19 mouse cellular contexts compared by ENCODE assay signal in the genomic region with DNA sequence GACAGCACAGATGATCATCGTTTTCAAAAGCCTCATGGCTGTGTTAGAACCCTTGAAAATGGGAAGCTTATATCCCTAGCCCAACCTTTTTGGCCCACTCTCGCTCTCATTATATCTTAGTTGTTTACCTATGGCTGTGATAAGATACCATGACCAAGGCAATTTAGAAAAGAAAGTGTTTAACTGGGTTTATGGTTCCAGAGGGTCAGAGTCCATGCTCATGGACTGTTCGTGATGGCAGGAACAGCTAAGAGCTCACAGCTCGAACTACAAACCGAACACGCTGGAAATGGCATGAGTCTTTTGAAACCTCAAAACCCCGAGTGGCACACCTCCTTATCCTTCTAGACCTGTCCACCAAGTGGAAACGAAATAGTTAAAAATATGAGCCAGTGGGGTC. TPM values are rescaled to one million over a fixed set of nuclear protein-coding genes. Genes with fewer than 3 reads are reported as not detected.
A peak's percentile ranks its signal among the peaks of the same experiment; 100 is the strongest.
DNase-seq lines count a peak whose midpoint lies in the region; ATAC-seq lines count a peak whose summit lies in the region.
"Had no signal": no experiment of that assay in that cellular context is flagged by ENCODE, and none has a peak within 500 bp of the region (broad histone marks: within the 10 kb centered on the region; RNA-seq: fewer than 3 reads in every experiment).

No protein-coding gene starts in this region.

- DNase-seq in heart, postnatal 4 days = no peak
- no peak for DNase-seq in heart, adult 8-10 months (ENCODE audit: low spot score)
- no peak for DNase-seq in gastrocnemius, postnatal 14 days
- DNase-seq: adrenal gland, adult 2 months; adrenal gland, postnatal 25 days; cerebellum, adult 18-20 months; cerebellum, adult 9-11 months; cerebellum, postnatal 36 days; gastrocnemius, postnatal 10 days; kidney, adult 2 months had no signal

- no peak for ATAC-seq in heart, embryonic 12.5 days (ENCODE audit: insufficient number of reproducible peaks, low FRiP score)
- no peak for ATAC-seq in heart, embryonic 16.5 days (replicated peaks; ENCODE audit: extremely low read depth, insufficient read depth, low FRiP score)
- ATAC-seq in intestine, embryonic 16.5 days = peak; percentile 68; the same call in 1 of the 2 replicates
- ATAC-seq: forebrain, embryonic 16.5 days; hindbrain, embryonic 16.5 days; inflammation-experienced regulatory T-cells, adult 6 months had no signal

- no peak overlapping the region for H3K9ac ChIP-seq in heart, embryonic 12.5 days
- no peak overlapping the region for H3K9ac ChIP-seq in heart, embryonic 16.5 days (ENCODE audit: low read length)
- no peak overlapping the region for H3K9ac ChIP-seq in intestine, embryonic 16.5 days (ENCODE audit: low read depth, low read length)
- H3K9ac ChIP-seq: embryonic facial prominence, embryonic 13.5 days; forebrain, embryonic 12.5 days; kidney, embryonic 15.5 days had no signal

- H3K4me1 ChIP-seq in heart, embryonic 12.5 days (replicated peaks) = peaks cover 50% of the 10 kb centered on the region
- peaks cover 33% of the 10 kb centered on the region for H3K4me1 ChIP-seq in heart, embryonic 16.5 days (ENCODE audit: control insufficient read depth, insufficient read depth, low read length)
- no peaks in the 10 kb centered on the region for H3K4me1 ChIP-seq in intestine, embryonic 16.5 days (ENCODE audit: control insufficient read depth, insufficient read depth, low read length)
- H3K4me1 ChIP-seq: forebrain, embryonic 12.5 days had no signal

- H3K4me2 ChIP-seq in heart, embryonic 12.5 days = no peak overlapping the region
- H3K4me2 ChIP-seq in heart, embryonic 16.5 days (ENCODE audit: low read depth, low read length) = no peak overlapping the region
- H3K4me2 ChIP-seq in intestine, embryonic 16.5 days (ENCODE audit: low read depth, low read length) = no peak overlapping the region
- H3K4me2 ChIP-seq: embryonic facial prominence, embryonic 13.5 days; forebrain, embryonic 12.5 days; kidney, embryonic 15.5 days had no signal

- 0 out of 2 replicates have a peak, but pooled peaks cover 3% of the 10 kb centered on the region for H3K9me3 ChIP-seq in heart, embryonic 12.5 days (replicated peaks)
- no peaks in the 10 kb centered on the region for H3K9me3 ChIP-seq in heart, embryonic 16.5 days (replicated peaks; ENCODE audit: control insufficient read depth, low read length)
- 0 out of 2 replicates have a peak, but pooled peaks cover 4% of the 10 kb centered on the region for H3K9me3 ChIP-seq in intestine, embryonic 16.5 days (ENCODE audit: control insufficient read depth, low read length)
- H3K9me3 ChIP-seq: forebrain, embryonic 12.5 days; kidney, embryonic 15.5 days had no signal

- 79% methylated on average over 8 of the region's 8 CpGs for WGBS in heart, embryonic 12.5 days
- 90% methylated on average over 8 of the region's 8 CpGs for WGBS in heart, embryonic 16.5 days
- 77% methylated on average over 8 of the region's 8 CpGs for WGBS in intestine, embryonic 16.5 days

- H3K27me3 ChIP-seq in heart, embryonic 12.5 days (replicated peaks) = no peaks in the 10 kb centered on the region
- no peaks in the 10 kb centered on the region for H3K27me3 ChIP-seq in heart, embryonic 16.5 days (ENCODE audit: control insufficient read depth, insufficient read depth, low read length)
- peaks cover 7% of the 10 kb centered on the region; the same call in 1 of the 2 replicates for H3K27me3 ChIP-seq in intestine, embryonic 16.5 days (replicated peaks; ENCODE audit: control insufficient read depth, insufficient read depth, low read length)
- H3K27me3 ChIP-seq: embryonic facial prominence, embryonic 13.5 days; forebrain, embryonic 12.5 days; kidney, embryonic 15.5 days had no signal

- H3K4me3 ChIP-seq in heart, embryonic 12.5 days = no peak overlapping the region
- no peak overlapping the region for H3K4me3 ChIP-seq in heart, embryonic 16.5 days (ENCODE audit: low read length)
- H3K4me3 ChIP-seq in intestine, embryonic 16.5 days (ENCODE audit: low read length) = no peak overlapping the region
- H3K4me3 ChIP-seq: embryonic facial prominence, embryonic 13.5 days; forebrain, embryonic 12.5 days; kidney, embryonic 15.5 days had no signal

- peak overlapping the region; percentile 78 for H3K27ac ChIP-seq in heart, embryonic 12.5 days (ENCODE audit: poor library complexity, severe bottlenecking)
- H3K27ac ChIP-seq in heart, embryonic 16.5 days (ENCODE audit: low read length) = peak overlapping the region; percentile 93
- no peak overlapping the region for H3K27ac ChIP-seq in intestine, embryonic 16.5 days (ENCODE audit: low read length)
- H3K27ac ChIP-seq: embryonic facial prominence, embryonic 13.5 days; forebrain, embryonic 12.5 days; kidney, embryonic 15.5 days had no signal

- intact Hi-C loops in gastrocnemius, postnatal 14 days (cut with DNase I; ENCODE audit: low total_unique reads) = no loop called here

- H3K36me3 ChIP-seq in heart, embryonic 12.5 days = no peaks in the 10 kb centered on the region
- H3K36me3 ChIP-seq in heart, embryonic 16.5 days (ENCODE audit: control insufficient read depth, insufficient read depth) = no peaks in the 10 kb centered on the region
- no peaks in the 10 kb centered on the region for H3K36me3 ChIP-seq in intestine, embryonic 16.5 days (ENCODE audit: control insufficient read depth, insufficient read depth, low read length)
- H3K36me3 ChIP-seq: embryonic facial prominence, embryonic 13.5 days; forebrain, embryonic 12.5 days; kidney, embryonic 15.5 days had no signal

RNA-seq across cellular contexts. Expression of a gene that starts 11.2 kb away (rescaled TPM):
- 14.2 and 14.4 TPM in 2 replicates for polyA plus RNA-seq in heart, embryonic 12.5 days (2016; fragmentation: Nextera tagmentation; extraction: Ambion mirVana)
- total RNA-seq in heart, postnatal 4 days (2021) = 100 to 1,000 TPM; 178 to 205 TPM
- polyA plus RNA-seq in heart, embryonic 16.5 days (2015; fragmentation: Nextera tagmentation; extraction: Ambion mirVana) = 19.2 and 21.1 TPM in 2 replicates
- 10 to 100 TPM; 65.7 to 97.5 (median 80.6) TPM for total RNA-seq in heart, adult 8-10 months (2022)
- 9.1 and 10.7 TPM in 2 replicates for polyA plus RNA-seq in intestine, embryonic 16.5 days (2015; fragmentation: Nextera tagmentation; extraction: Ambion mirVana)
- total RNA-seq in gastrocnemius, postnatal 14 days (2021) = 10 to 100 TPM; 31.5 to 34.4 TPM
